Mouse (Mus musculus) embryonic fibroblast, embryonic 13.5 days (primary cell): ENCODE results near the gene Kif16b. TPM values are rescaled to one million over a fixed set of nuclear protein-coding genes. Genes with fewer than 3 reads are reported as not detected.

Experiments used
- H3K27ac ChIP-seq: 2 replicates; pipeline ENCODE4 v1.5.1; 2012; ENCODE audit warnings: low read length, control low read depth, inconsistent platforms; ENCODE audit not compliant: insufficient read depth
- H3K4me1 ChIP-seq: 2 replicates; pipeline ENCODE4 v1.6.1; 2011; ENCODE audit warnings: low read length; ENCODE audit not compliant: control insufficient read depth, insufficient read depth
- H3K4me3 ChIP-seq: 2 replicates; pipeline ENCODE4 v1.5.1; 2011; ENCODE audit warnings: mild to moderate bottlenecking, control low read depth, low read length; ENCODE audit not compliant: insufficient read depth
- CTCF ChIP-seq: IDR thresholded peaks from 2 replicates; pipeline ENCODE4 v1.5.1; 2011; ENCODE audit warnings: mild to moderate bottlenecking, control low read depth, low read length, moderate library complexity, borderline replicate concordance; ENCODE audit not compliant: insufficient read depth
- POLR2A ChIP-seq: IDR thresholded peaks from 2 replicates; pipeline ENCODE4 v1.6.1; 2011; ENCODE audit warnings: low read depth, mild to moderate bottlenecking, control low read depth, low read length, moderate library complexity
- polyA plus RNA-seq: library from polyadenylated mRNA; stranded (reverse); fragments of >200 nt; gene quantifications from 2 replicates; pipeline ENCODE4 v1.2.4, GENCODE M21; 2011; ENCODE audit warnings: low read depth; ENCODE audit not compliant: missing spikeins, insufficient read length

Gene Kif16b
- polyA plus RNA-seq, 1 experiment, result 13.7 TPM

GRCm38 (mm10) chr2:142900120-142900861 lies 1.0 kb downstream of the Kif16b start:
- Histone ChIP-seq H3K4me3 (peak overlapping the region; percentile 59), H3K27ac (no peak overlapping the region), H3K4me1 (peaks cover 2% of the 10 kb centered on the region)
- TF ChIP-seq CTCF, result no peak
- TF ChIP-seq POLR2A, result no peak

GRCm38 (mm10) chr2:142893780-142894179 lies 7.6 kb downstream of the Kif16b start:
- H3K4me1 ChIP-seq, result no peaks in the 10 kb centered on the region
- no peak overlapping the region for H3K4me3 ChIP-seq
- TF ChIP-seq CTCF, result no peak
- H3K27ac ChIP-seq, result no peak overlapping the region

- Histone ChIP-seq H3K4me1 (no peaks in the 10 kb centered on the region), H3K27ac (no peak overlapping the region), H3K4me3 (no peak overlapping the region)
- no peak for TF ChIP-seq POLR2A
- no peak for TF ChIP-seq CTCF
Measured at GRCm38 (mm10) chr2:142891283-142891682, 10.0 kb downstream of the Kif16b start.

- no peaks in the 10 kb centered on the region for H3K4me1 ChIP-seq
- no peak overlapping the region for H3K4me3 ChIP-seq
- no peak for TF ChIP-seq CTCF
- no peak for TF ChIP-seq POLR2A
- H3K27ac ChIP-seq, result no peak overlapping the region
Measured at GRCm38 (mm10) chr2:142884456-142884855, 16.9 kb downstream of the Kif16b start.

- no peaks in the 10 kb centered on the region for H3K4me1 ChIP-seq
- no peak overlapping the region for H3K27ac ChIP-seq
- no peak overlapping the region for H3K4me3 ChIP-seq
- TF ChIP-seq POLR2A (no peak), CTCF (no peak)
Measured at GRCm38 (mm10) chr2:142883625-142883994, 17.7 kb downstream of the Kif16b start.

- no peak for TF ChIP-seq POLR2A
- TF ChIP-seq CTCF, result no peak
- Histone ChIP-seq H3K4me1 (no peaks in the 10 kb centered on the region), H3K4me3 (no peak overlapping the region), H3K27ac (no peak overlapping the region)
Measured at GRCm38 (mm10) chr2:142882871-142883624, 18.3 kb downstream of the Kif16b start.

- H3K4me3 ChIP-seq, result no peak overlapping the region
- no peaks in the 10 kb centered on the region for H3K4me1 ChIP-seq
- no peak overlapping the region for H3K27ac ChIP-seq
- TF ChIP-seq POLR2A, result no peak
- TF ChIP-seq CTCF, result no peak
Measured at GRCm38 (mm10) chr2:142882466-142882865, 18.9 kb downstream of the Kif16b start.

GRCm38 (mm10) chr2:142881177-142881576 lies 20.2 kb downstream of the Kif16b start:
- no peak overlapping the region for H3K4me3 ChIP-seq
- no peaks in the 10 kb centered on the region for H3K4me1 ChIP-seq
- no peak for TF ChIP-seq CTCF
- no peak for TF ChIP-seq POLR2A
- H3K27ac ChIP-seq, result no peak overlapping the region

- no peaks in the 10 kb centered on the region for H3K4me1 ChIP-seq
- H3K4me3 ChIP-seq, result no peak overlapping the region
- TF ChIP-seq CTCF (no peak), POLR2A (no peak)
- no peak overlapping the region for H3K27ac ChIP-seq
Measured at GRCm38 (mm10) chr2:142879257-142879818, 22.0 kb downstream of the Kif16b start.

- H3K27ac ChIP-seq, result no peak overlapping the region
- no peak overlapping the region for H3K4me3 ChIP-seq
- H3K4me1 ChIP-seq, result no peaks in the 10 kb centered on the region
- TF ChIP-seq CTCF (no peak), POLR2A (no peak)
Measured at GRCm38 (mm10) chr2:142876636-142877035, 24.7 kb downstream of the Kif16b start.

GRCm38 (mm10) chr2:142875936-142876335 lies 25.4 kb downstream of the Kif16b start:
- Histone ChIP-seq H3K4me3 (no peak overlapping the region), H3K4me1 (no peaks in the 10 kb centered on the region), H3K27ac (no peak overlapping the region)
- no peak for TF ChIP-seq POLR2A
- no peak for TF ChIP-seq CTCF
